ENCODE assay signal across 8 mouse cellular contexts in genomic region chr2:84476577-84476976, GRCm38 (mm10). TPM values are rescaled to one million over a fixed set of nuclear protein-coding genes. Genes with fewer than 3 reads are reported as not detected.
DNase-seq lines count a peak whose midpoint lies in the region; ATAC-seq lines count a peak whose summit lies in the region.

Gene Tfpi (minus strand): TSS chr2:84476775.

- H3K27me3 ChIP-seq in forebrain, embryonic 10.5 days (ENCODE audit: poor library complexity, severe bottlenecking): no peaks in the 10 kb centered on the region
- no peaks in the 10 kb centered on the region for H3K27me3 ChIP-seq in forebrain, embryonic 11.5 days (ENCODE audit: control insufficient read depth, insufficient read depth, low read length)
- H3K27me3 ChIP-seq in heart, embryonic 14.5 days (ENCODE audit: control insufficient read depth, insufficient read depth, low read length): no peaks in the 10 kb centered on the region
- H3K27me3 ChIP-seq in limb, embryonic 12.5 days: no peaks in the 10 kb centered on the region
- H3K27me3 ChIP-seq in midbrain, embryonic 15.5 days (replicated peaks): no peaks in the 10 kb centered on the region

- no peak for DNase-seq in forebrain, embryonic 10.5 days (ENCODE audit: extremely low spot score, low spot score)
- DNase-seq in forebrain, embryonic 11.5 days (ENCODE audit: low spot score): no peak
- no peak for DNase-seq in adrenal gland, postnatal 25 days
- no peak for DNase-seq in layer of hippocampus, postnatal 10 days (ENCODE audit: low spot score in 2 of 2)
- no peak for DNase-seq in left cerebral cortex, adult 8-10 months (ENCODE audit: low spot score in 2 of 2)

- peaks cover 30% of the 10 kb centered on the region for H3K4me1 ChIP-seq in forebrain, embryonic 10.5 days
- H3K4me1 ChIP-seq in forebrain, embryonic 11.5 days (replicated peaks; ENCODE audit: control insufficient read depth, insufficient read depth, low read length): no peaks in the 10 kb centered on the region
- peaks cover 24 to 29% of the 10 kb centered on the region in 2 experiments for H3K4me1 ChIP-seq in heart, embryonic 14.5 days (ENCODE audit: control insufficient read depth in 2 of 2, insufficient read depth in 2 of 2, low read length in 2 of 2)
- H3K4me1 ChIP-seq in limb, embryonic 12.5 days (replicated peaks): peaks cover 16% of the 10 kb centered on the region
- H3K4me1 ChIP-seq in midbrain, embryonic 15.5 days: no peaks in the 10 kb centered on the region

- peak within 1 kb of the TSS; percentile 45 for H3K27ac ChIP-seq in forebrain, embryonic 10.5 days
- no peak within 1 kb of the TSS for H3K27ac ChIP-seq in forebrain, embryonic 11.5 days (ENCODE audit: low read depth, low read length)
- H3K27ac ChIP-seq in heart, embryonic 14.5 days (replicated peaks in 1 of 2; ENCODE audit: control insufficient read depth in 1 of 2, insufficient read depth in 1 of 2, low read depth in 2 of 2, low read length in 2 of 2): peak within 1 kb of the TSS; percentile 96 to 98
- no peak within 1 kb of the TSS for H3K27ac ChIP-seq in limb, embryonic 12.5 days
- no peak within 1 kb of the TSS for H3K27ac ChIP-seq in midbrain, embryonic 15.5 days

- H3K4me3 ChIP-seq in forebrain, embryonic 10.5 days: peak within 1 kb of the TSS; percentile 26
- H3K4me3 ChIP-seq in forebrain, embryonic 11.5 days (ENCODE audit: low read depth, low read length): no peak within 1 kb of the TSS
- peak within 1 kb of the TSS; percentile 46 to 56 for H3K4me3 ChIP-seq in heart, embryonic 14.5 days (ENCODE audit: control insufficient read depth in 1 of 2, insufficient read depth in 1 of 2, low read depth in 1 of 2, low read length in 2 of 2)
- H3K4me3 ChIP-seq in limb, embryonic 12.5 days (replicated peaks): peak within 1 kb of the TSS; percentile 17; the same call in 1 of the 2 replicates
- H3K4me3 ChIP-seq in midbrain, embryonic 15.5 days: no peak within 1 kb of the TSS

- H3K4me2 ChIP-seq in forebrain, embryonic 11.5 days (ENCODE audit: low read depth, low read length, severe bottlenecking): no peak within 1 kb of the TSS
- H3K4me2 ChIP-seq in heart, embryonic 14.5 days (ENCODE audit: low read length): peak within 1 kb of the TSS; percentile 76
- peak within 1 kb of the TSS; percentile 33 for H3K4me2 ChIP-seq in limb, embryonic 12.5 days
- peak within 1 kb of the TSS; percentile 2 for H3K4me2 ChIP-seq in midbrain, embryonic 15.5 days

- H3K9me3 ChIP-seq in forebrain, embryonic 10.5 days: no peaks in the 10 kb centered on the region
- H3K9me3 ChIP-seq in forebrain, embryonic 11.5 days (ENCODE audit: control insufficient read depth, low read length): no peaks in the 10 kb centered on the region
- H3K9me3 ChIP-seq in heart, embryonic 14.5 days (ENCODE audit: control insufficient read depth, low read length): no peaks in the 10 kb centered on the region
- H3K9me3 ChIP-seq in limb, embryonic 12.5 days: no peaks in the 10 kb centered on the region
- no peaks in the 10 kb centered on the region for H3K9me3 ChIP-seq in midbrain, embryonic 15.5 days

- no peaks in the 10 kb centered on the region for H3K36me3 ChIP-seq in forebrain, embryonic 10.5 days (replicated peaks)
- no peaks in the 10 kb centered on the region for H3K36me3 ChIP-seq in forebrain, embryonic 11.5 days (ENCODE audit: control insufficient read depth, insufficient read depth, low read length)
- peaks cover 7% of the 10 kb centered on the region for H3K36me3 ChIP-seq in heart, embryonic 14.5 days (ENCODE audit: control insufficient read depth, insufficient read depth, low read length)
- no peaks in the 10 kb centered on the region for H3K36me3 ChIP-seq in limb, embryonic 12.5 days
- H3K36me3 ChIP-seq in midbrain, embryonic 15.5 days (replicated peaks): no peaks in the 10 kb centered on the region

- H3K9ac ChIP-seq in forebrain, embryonic 11.5 days (ENCODE audit: low read length): no peak within 1 kb of the TSS
- H3K9ac ChIP-seq in heart, embryonic 14.5 days (ENCODE audit: low read length): peak within 1 kb of the TSS; percentile 79
- H3K9ac ChIP-seq in limb, embryonic 12.5 days (replicated peaks): no peak within 1 kb of the TSS; the same call in 1 of the 2 replicates
- H3K9ac ChIP-seq in midbrain, embryonic 15.5 days: no peak within 1 kb of the TSS

- no peak for ATAC-seq in forebrain, embryonic 11.5 days (replicated peaks; ENCODE audit: low FRiP score)
- peak; percentile 74 for ATAC-seq in heart, embryonic 14.5 days (ENCODE audit: insufficient number of reproducible peaks, insufficient read depth, low FRiP score, low read depth)
- ATAC-seq in limb, embryonic 12.5 days (ENCODE audit: insufficient number of reproducible peaks, insufficient read depth, low FRiP score, low TSS enrichment, low read depth): no peak
- ATAC-seq in midbrain, embryonic 15.5 days (replicated peaks): no peak

- 77% methylated on average over 4 of the region's 4 CpGs for WGBS in forebrain, embryonic 10.5 days
- 73% methylated on average over 4 of the region's 4 CpGs for WGBS in forebrain, embryonic 11.5 days
- 10% methylated on average over 4 of the region's 4 CpGs for WGBS in heart, embryonic 14.5 days
- WGBS in limb, embryonic 12.5 days: 58% methylated on average over 4 of the region's 4 CpGs
- WGBS in midbrain, embryonic 15.5 days: 71% methylated on average over 4 of the region's 4 CpGs

RNA-seq across cellular contexts. Expression of gene Tfpi, which starts in this region (rescaled TPM):
- 9.4 and 11.2 TPM in 2 replicates for polyA plus RNA-seq in forebrain, embryonic 10.5 days (2016; fragmentation: Nextera tagmentation; extraction: Ambion mirVana)
- polyA plus RNA-seq in forebrain, embryonic 11.5 days (2014; fragmentation: Nextera tagmentation; extraction: Ambion mirVana): 9.0 and 9.9 TPM in 2 replicates
- 49.2 and 65.8 TPM in 2 replicates for total RNA-seq in adrenal gland, postnatal 25 days (2021)
- 87.0 and 90.8 TPM in 2 replicates for polyA plus RNA-seq in heart, embryonic 14.5 days (2014; fragmentation: Nextera tagmentation; extraction: Ambion mirVana)
- 15.1 and 16.2 TPM in 2 replicates for polyA plus RNA-seq in limb, embryonic 12.5 days (2016; fragmentation: Nextera tagmentation; extraction: Ambion mirVana)
- polyA plus RNA-seq in midbrain, embryonic 15.5 days (2015; fragmentation: Nextera tagmentation; extraction: Ambion mirVana): 17.3 and 19.0 TPM in 2 replicates
- total RNA-seq in layer of hippocampus, postnatal 10 days (2021): 1 to 10 TPM; 7.9 TPM
- 1 to 10 TPM; 4.3 to 5.0 (median 4.3) TPM for total RNA-seq in left cerebral cortex, adult 8-10 months (2022)

Comparison
In these comparisons a context has a peak if more than half of its experiments do, and no peak if none do; other contexts are left out.
1. H3K27ac ChIP-seq: peak in forebrain, embryonic 10.5 days (single experiment) and heart, embryonic 14.5 days (2 of 2); none in forebrain, embryonic 11.5 days (single experiment), limb, embryonic 12.5 days (single experiment) and midbrain, embryonic 15.5 days (single experiment).
2. H3K4me3 ChIP-seq: peak in forebrain, embryonic 10.5 days (single experiment), heart, embryonic 14.5 days (2 of 2) and limb, embryonic 12.5 days (single experiment); none in forebrain, embryonic 11.5 days (single experiment) and midbrain, embryonic 15.5 days (single experiment).